Mouse (Mus musculus): ENCODE measurements around the gene Mier2.

Gene Mier2

DNA sequence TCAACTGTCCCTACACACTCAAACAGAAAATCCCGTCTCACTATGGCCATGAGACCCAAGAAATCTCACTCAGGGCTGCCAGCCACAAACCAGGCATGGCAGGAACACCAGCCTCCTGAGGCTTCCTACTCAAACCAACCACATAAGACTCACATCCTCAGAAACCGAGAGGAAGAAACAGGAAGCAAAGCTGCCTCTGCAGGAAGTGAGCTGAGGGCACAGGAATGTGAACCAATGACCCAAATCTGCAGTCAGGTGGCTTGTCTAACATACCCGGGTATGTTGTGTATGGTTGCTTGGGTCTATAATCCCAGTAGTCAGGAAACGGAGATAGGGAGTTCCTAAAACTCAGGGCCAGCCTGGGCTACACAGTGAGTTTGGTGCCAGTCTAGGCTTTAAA is 16.1 kb downstream of the Mier2 start:
- DNase-seq, result no peak

DNA sequence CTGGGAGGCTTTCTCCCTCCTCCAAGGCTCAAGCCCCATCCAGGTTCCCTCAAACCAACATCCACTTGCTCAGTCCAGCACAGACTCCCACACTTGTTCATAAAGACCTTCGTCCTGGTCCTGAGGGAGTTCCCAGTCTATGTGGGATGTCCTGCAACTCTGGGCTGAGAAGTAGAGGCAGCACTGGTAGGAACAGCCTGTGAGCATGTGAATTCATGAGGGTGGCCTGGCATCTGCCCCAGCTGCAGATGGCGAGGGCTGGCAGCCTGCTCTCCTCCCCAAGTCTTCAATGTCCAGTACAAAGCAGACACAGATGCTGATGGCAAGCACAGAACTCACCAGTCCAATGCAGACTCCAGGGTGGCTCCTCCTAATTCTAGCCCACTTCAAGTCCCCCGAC is 16.7 kb downstream of the Mier2 start:
- peak; percentile 71 for DNase-seq

DNA sequence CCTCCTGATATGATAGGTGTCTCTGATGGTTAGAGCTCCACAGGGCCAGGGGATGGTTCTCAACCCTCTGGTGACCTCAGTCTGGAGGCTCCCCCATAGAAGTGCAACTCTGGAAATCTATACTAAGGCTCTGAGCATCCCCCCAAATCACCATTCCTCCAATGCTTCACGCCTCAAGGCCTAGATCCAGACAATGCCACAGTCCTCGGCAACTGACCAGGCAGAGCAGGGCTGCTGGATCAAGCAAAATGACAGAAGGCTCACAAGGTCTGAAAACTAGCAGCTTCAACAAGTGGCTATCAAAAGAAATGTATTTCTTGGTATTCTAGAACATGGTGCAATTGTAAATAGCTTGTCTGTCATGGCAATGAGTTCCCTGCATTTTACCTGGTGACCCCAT is 17.2 kb downstream of the Mier2 start:
- no peak for DNase-seq

DNA sequence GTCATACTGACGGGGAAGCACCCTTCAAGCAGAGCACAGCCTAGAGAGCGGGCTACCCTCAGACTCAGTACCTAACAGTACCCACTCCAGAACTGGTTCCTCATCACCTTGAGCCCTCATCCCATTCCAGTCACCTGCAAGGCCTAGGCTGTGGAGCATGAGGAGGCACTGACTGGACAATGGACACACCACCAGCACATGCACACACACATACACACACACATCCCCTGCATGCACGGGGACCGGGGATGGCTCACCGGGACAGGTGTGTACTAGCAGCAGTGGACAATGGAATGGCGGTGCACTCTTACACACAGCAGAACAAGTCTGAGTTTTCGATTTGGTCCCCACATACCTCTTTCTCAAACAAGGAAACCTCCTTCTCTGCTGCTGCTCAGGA is 17.7 kb downstream of the Mier2 start:
- no peak for DNase-seq

GRCm38 (mm10) chr10:79536461-79537080 is 18.4 kb downstream of the Mier2 start:
- DNase-seq, result no peak

DNA sequence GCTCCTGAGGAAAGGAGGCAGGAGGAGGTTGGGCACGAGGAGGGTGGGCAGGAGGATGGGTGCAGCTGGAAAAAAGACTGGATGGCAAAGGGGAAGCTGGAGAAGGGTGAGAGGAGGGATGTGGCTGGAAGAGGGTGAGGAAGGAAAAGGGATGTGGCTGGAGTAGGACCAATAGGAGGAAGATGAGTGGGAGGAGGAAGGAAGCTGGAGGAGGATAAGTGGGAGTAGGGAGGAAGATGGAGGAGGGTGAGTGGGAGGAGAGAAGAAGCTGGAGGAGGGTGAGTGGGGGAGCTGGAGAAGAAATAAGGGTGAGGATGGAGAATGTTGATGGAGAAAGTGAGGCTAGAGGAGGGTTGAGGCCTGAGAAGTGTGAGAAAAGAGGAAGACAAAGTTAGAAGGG is 19.6 kb downstream of the Mier2 start:
- no peak for DNase-seq

DNA sequence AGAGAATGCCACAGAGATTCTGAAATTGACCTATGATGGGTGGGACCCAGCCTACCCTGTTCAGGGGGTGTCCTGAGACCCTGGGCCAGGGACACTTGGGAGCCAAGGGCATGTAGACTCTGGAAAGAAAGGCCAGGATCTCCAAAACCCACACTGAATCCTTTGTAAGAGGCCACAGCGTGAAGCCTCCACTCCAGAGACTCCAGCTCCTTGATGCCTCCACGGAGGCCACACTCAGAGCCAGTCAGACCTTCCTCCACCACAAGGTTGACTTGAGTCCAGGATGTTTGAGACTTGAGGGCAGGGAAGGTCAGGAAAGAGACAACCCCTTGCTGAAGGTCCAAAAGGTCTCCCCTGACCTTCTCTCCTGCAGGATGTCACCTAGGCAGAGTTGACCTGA is 20.6 kb downstream of the Mier2 start:
- DNase-seq, result no peak

- peak; percentile 64 for DNase-seq
Observed at GRCm38 (mm10) chr10:79533126-79533911, 21.7 kb downstream of the Mier2 start, which contains the start of gene Plpp2. Gene Plpp2 (minus strand): TSS chr10:79533796.

DNA sequence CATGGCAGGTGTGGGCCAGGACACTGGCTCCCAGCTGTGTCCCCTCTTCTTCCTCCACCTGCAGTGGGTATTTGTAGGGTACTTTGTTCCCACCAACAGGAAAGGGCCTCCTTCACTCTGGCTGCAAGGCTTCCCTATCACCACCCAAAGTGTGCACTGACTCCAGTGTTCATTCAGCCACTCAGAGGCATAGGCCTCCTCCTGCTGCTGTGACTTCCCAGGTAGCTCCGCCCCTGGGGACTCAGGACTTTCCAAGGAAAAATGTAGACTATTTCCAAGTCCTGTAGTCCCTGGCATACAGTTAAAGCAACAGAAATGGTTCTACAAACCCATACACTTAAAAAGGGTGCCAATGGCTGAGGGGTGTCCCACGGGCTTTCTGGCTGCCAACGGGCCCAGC is 22.3 kb downstream of the Mier2 start:
- no peak for DNase-seq

- no peak for DNase-seq
Observed at GRCm38 (mm10) chr10:79531593-79531992, 23.4 kb downstream of the Mier2 start.

DNA sequence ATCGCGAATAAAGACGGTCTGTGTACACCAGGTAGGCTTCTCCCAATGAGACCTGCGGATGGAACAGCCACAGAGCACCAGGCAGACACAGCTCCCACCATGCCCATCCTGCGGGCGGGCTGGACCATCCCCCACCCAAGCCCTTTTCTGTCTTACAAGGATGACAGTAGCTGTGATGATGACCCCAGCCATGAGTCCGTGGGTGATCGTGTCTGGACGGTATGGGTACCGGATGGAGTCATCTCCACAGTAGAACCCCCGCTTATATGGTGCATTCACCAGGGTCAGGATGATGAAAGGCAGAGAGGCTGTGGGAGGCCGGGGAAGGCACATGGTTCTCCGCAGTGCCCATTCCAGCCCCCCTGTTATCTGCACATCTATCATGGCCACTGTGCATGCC is 24.3 kb downstream of the Mier2 start:
- DNase-seq, result peak; percentile 1

GRCm38 (mm10) chr10:79530241-79530640 is 24.8 kb downstream of the Mier2 start:
- DNase-seq, result no peak

GRCm38 (mm10) chr10:79528081-79528480 is 26.9 kb downstream of the Mier2 start:
- no peak for DNase-seq

DNA sequence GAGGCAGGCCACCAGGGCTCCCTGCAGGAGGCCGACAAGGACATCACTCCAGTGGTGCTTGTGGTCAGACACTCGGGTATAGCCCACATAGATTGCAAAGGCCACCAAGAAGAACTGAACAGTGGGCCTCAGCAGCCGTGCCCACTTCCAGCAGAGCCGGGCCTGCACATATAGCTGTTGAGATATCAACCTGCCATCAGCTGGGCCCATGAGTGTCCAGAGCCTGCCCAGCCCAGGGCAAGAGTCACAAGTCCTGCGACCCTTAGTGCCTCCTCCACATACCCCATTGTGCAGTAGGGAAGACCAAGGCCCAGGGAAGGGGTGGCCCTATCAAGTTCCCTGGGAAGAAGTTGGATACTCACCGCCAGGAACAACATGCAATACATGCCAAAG is 27.6 kb downstream of the Mier2 start:
- no peak for DNase-seq

DNA sequence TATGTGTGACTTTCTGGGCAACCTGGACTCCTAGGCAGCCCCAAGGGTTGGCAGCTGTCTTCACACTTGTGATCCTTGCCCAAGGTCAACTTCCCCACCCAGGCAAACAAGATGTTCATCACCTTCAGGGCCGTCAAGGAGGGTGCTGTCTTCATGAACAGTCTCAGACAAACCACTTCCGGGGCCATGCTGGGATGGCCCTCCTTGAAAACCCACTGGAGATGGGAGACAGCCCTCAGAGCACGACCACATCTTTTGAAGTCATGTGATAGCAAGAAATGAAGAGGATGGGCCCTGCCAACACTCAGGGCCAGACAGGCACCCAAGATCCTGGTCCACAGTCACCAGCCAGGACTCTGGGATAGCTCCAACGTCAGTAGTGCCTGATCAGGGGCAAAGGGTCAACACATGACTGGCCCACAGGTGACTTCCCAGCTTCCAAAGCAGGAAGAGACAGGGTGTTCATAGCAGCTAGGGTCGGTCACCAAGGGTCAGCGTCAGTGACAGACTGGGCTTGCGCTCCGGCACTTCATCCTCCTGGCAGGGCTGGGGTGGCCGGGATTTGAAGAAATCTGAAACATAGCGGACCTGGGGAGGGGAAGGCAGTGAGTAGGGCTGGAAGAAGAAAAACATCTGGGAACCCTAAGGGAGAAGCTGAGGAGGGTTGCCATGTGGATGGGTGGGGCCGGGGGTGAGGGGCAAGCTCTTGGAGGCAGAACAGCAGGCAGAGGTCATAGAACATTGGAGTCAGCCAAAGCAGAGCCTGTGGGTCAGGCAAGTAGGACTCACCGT is 28.1 kb downstream of the Mier2 start:
- no peak for DNase-seq

- DNase-seq, result no peak
Observed at GRCm38 (mm10) chr10:79525456-79526325, 29.3 kb downstream of the Mier2 start.

- no peak for DNase-seq
Observed at GRCm38 (mm10) chr10:79524433-79524832, 30.6 kb downstream of the Mier2 start.

DNA sequence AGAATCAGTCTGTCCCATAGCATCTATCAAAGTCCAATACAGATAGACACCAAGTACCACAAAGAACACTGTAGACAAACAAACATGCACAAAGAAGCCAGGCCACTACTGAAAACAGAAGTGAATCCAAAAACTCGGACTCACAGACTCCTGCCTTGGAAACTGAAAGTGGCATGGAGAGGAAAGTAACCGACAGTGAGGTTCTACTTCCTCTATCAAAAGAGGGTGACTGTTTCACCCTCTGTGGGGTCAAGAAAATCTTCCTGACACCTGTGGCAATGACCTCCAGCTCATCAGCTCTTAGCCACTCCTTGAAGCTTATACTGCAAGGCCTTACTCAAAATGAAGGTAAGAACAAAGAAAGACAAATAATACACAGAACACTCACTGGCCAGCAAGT is 48.3 kb downstream of the Mier2 start:
- no peak for DNase-seq

GRCm38 (mm10) chr10:79502830-79503644 is 52.0 kb downstream of the Mier2 start:
- DNase-seq, result no peak

DNA sequence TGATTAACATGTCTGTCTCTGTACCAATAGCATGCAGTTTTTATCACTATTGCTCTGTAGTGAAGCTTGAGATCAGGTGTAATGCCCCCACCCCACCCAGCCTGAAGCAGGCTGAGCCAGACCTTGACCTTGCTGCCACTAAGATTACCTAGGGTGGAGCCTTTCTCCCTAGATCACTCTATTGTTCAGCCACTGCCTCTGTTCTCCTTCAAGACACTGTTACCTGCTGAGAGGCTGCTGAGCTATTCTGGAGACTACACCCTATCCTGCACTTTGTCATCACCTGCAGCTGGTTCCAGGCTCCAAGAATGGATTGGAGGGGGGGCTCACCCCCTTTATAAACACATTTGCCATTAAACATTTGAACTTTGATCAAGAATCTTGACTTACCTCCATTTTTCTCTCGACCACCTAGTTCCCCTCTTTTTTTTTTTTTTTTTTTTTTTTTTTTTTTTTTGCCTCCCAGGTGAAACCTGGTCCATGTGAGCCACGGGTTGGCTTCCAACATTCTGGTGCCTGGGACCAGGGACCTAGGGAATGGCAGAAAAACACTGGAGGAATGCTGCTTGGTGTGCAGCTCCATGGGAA is 58.2 kb downstream of the Mier2 start:
- no peak for DNase-seq

DNA sequence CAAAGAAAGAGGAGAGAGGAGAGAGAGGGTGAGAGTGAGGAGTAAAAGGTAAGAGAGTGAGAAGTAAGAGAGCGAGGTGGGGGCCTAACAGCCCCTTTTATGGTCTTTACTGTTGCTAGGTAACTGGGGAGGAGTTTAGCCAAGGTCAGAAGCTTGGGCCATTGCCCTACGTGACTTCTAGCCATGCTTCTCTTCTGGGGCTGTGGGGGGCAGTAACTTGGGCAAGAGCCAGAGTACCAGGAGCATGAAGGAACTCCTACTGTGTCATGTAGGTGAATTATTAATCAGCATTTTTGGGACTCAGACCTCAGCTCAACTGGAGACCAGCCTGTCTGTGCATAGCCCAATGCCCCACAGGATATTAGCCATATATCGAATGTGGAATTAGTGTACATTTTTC is 59.1 kb downstream of the Mier2 start:
- DNase-seq, result no peak
